Mouse (Mus musculus): ENCODE data around the gene Fam205a1. TPM values are rescaled to one million over a fixed set of nuclear protein-coding genes. Genes with fewer than 3 reads are reported as not detected.
"Not testable (repeated sequence)": the region's sequence is repeated elsewhere in the genome, so short reads cannot be mapped to it uniquely, and the experiment has no call there.

The Fam205a1 gene
- polyA plus RNA-seq (2016; fragmentation: Nextera tagmentation; extraction: Ambion mirVana), result not detected in 2 replicates

DNA sequence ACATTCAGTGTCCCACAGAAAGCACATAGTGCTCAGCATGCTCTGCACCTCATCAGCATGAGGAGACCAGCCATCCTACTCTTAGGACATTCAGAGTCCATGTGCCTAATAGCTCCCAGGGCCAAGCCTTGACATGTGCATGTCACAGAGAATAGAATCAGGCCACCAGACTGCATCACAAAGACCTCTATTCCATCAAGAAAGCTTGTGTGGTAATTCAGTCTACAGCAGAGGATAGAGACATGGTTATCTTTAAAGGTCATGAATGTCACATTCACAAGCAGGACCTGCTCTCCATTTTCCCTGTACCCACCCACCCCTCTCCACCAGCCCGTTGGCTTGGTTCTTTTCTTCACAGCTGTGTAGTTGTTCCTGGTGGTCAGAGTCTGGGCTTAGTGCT, at the start of gene Fam205a1:
Gene Fam205a1, minus strand, starts transcription at position 101 of the 400 bp plus-strand sequence.
- not testable (repeated sequence) for DNase-seq (ENCODE audit: low spot score); H3K4me1 ChIP-seq (replicated peaks); H3K36me3 ChIP-seq; H3K27me3 ChIP-seq (ENCODE audit: insufficient read depth, poor library complexity, severe bottlenecking); H3K4me3 ChIP-seq; H3K27ac ChIP-seq; H3K9me3 ChIP-seq
- 82% methylated on average over 1 of the region's 1 CpGs for WGBS

DNA sequence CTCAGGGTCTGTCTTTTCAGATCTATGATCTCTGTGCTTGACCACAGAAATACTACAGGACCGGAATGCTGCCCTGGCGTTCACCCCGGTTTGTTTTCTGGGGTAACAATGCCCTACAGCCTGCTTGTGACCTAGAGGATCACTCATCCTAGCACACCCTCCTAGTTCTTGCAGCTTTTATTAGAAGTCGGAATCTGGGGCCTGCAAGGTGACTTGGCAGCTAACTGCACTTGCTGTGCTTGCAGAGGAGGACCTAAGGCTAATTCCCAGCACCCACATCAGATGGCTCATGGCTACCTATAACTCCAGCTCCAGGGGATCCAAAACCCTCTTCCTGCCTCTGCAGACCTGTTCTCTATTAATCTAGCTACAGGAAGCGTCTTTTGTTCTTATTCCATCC, 49.0 kb upstream of the Fam205a1 start:
- WGBS, result 91% methylated on average over 5 of the region's 5 CpGs
- no peak for DNase-seq (ENCODE audit: low spot score)

DNA sequence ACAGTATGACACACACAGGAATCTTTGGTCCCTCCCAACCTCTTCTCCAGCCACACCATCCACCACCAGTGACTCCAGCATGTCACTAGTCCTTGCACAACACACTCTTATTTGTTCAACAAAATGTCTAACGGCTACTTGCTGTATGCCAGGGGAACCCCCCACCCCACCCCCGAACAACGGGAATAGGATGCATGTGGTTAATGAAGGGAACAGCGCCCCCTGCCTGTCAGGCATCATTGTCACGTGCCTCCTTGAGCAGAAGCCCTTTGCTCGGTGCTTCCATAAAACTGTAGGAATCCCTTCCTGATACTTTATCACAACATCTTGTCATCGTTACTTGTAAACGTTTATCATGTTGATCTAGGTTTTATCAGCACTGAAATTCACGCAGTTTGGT, 48.5 kb upstream of the Fam205a1 start:
- H3K36me3 ChIP-seq, result no peaks in the 10 kb centered on the region
- DNase-seq (ENCODE audit: low spot score), result peak; percentile 12

More for the DNA sequence above, 49.0 kb upstream of the Fam205a1 start:
- no peaks in the 10 kb centered on the region for H3K9me3 ChIP-seq
- no peak overlapping the region for H3K27ac ChIP-seq
- H3K36me3 ChIP-seq, result no peaks in the 10 kb centered on the region
- peaks cover 8% of the 10 kb centered on the region for H3K4me1 ChIP-seq (replicated peaks)
- H3K27me3 ChIP-seq (ENCODE audit: insufficient read depth, poor library complexity, severe bottlenecking), result no peaks in the 10 kb centered on the region
- H3K4me3 ChIP-seq, result no peak overlapping the region

DNA sequence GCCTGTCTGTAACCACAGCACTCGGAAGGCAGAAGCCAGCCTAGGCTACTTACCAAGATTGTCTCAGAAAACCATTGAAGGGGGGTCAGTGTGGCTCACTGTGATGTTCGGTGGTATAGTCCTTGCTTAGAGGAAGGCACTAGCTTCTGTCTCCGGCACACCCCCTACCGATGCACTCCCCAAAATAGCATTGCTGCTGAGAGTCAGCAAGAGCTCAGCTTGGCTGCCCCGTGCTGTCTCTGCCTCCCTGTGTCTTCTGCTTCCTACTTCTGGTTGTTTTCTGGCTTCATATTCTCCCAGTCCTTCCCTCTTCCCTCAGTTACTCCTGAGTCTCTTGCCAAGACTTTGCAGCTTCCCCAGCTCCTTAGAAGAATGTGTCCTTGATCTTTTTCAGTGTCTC, 47.2 kb upstream of the Fam205a1 start:
- H3K27me3 ChIP-seq (ENCODE audit: insufficient read depth, poor library complexity, severe bottlenecking), result no peaks in the 10 kb centered on the region
- 64% methylated on average over 5 of the region's 5 CpGs for WGBS
- no peaks in the 10 kb centered on the region for H3K9me3 ChIP-seq
- DNase-seq (ENCODE audit: low spot score), result no peak
- peaks cover 8% of the 10 kb centered on the region for H3K4me1 ChIP-seq (replicated peaks)
- H3K4me3 ChIP-seq, result no peak overlapping the region
- H3K27ac ChIP-seq, result no peak overlapping the region
- no peaks in the 10 kb centered on the region for H3K36me3 ChIP-seq

More for the DNA sequence above, 48.5 kb upstream of the Fam205a1 start:
- Histone ChIP-seq H3K4me3 (no peak overlapping the region), H3K27me3 (ENCODE audit: insufficient read depth, poor library complexity, severe bottlenecking) (no peaks in the 10 kb centered on the region), H3K27ac (no peak overlapping the region), H3K9me3 (no peaks in the 10 kb centered on the region), H3K4me1 (replicated peaks) (peaks cover 8% of the 10 kb centered on the region)
- WGBS, result 62% methylated on average over 9 of the region's 9 CpGs

DNA sequence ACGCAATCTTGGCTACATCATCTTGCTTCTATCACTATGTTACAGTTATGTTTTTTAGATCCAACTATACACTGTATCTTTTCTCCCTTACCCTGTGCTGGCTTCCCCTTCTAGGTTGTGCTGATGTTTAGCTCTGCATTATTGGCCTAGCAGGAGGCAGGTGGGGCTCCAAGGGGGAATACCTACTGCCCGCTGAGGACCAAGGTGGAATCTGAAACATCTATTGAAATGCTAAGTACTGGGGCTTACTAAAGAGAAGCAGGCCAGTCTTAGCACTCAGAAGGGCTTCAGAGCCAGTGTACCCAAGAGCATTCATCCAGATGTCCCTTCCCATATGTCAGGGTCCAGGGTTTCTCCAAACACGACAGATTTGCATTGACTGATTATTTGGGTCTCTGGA, 45.2 kb upstream of the Fam205a1 start:
- H3K4me3 ChIP-seq, result no peak overlapping the region
- H3K27me3 ChIP-seq (ENCODE audit: insufficient read depth, poor library complexity, severe bottlenecking), result no peaks in the 10 kb centered on the region
- peaks cover 11% of the 10 kb centered on the region for H3K4me1 ChIP-seq (replicated peaks)
- no peaks in the 10 kb centered on the region for H3K9me3 ChIP-seq
- WGBS, result 30% methylated on average over 3 of the region's 3 CpGs
- H3K27ac ChIP-seq, result no peak overlapping the region
- H3K36me3 ChIP-seq, result no peaks in the 10 kb centered on the region
- DNase-seq (ENCODE audit: low spot score), result no peak

DNA sequence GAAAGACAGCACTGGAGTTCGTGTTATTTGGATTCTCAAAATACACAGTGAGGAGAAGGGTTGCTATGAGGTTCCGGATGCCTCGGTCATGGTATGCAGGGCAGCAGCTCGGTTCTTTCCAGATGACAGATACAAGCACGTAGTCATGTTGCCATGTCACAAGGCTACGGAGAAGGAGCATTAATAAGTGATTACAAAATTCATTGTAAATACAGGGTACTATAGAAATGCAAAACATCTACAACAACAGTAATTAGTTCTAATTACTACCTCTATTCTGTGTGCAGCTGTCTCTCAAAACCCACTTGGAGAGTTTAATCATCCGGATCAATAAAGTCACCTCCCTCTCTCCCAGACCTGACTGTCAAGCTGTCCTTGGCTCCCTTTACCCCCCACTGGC, 41.4 kb upstream of the Fam205a1 start:
- H3K36me3 ChIP-seq, result no peaks in the 10 kb centered on the region
- H3K4me1 ChIP-seq (replicated peaks), result peaks cover 11% of the 10 kb centered on the region
- H3K27me3 ChIP-seq (ENCODE audit: insufficient read depth, poor library complexity, severe bottlenecking), result no peaks in the 10 kb centered on the region
- no peak for DNase-seq (ENCODE audit: low spot score)
- no peak overlapping the region for H3K27ac ChIP-seq
- H3K4me3 ChIP-seq, result no peak overlapping the region
- WGBS, result 65% methylated on average over 7 of the region's 7 CpGs
- no peaks in the 10 kb centered on the region for H3K9me3 ChIP-seq

DNA sequence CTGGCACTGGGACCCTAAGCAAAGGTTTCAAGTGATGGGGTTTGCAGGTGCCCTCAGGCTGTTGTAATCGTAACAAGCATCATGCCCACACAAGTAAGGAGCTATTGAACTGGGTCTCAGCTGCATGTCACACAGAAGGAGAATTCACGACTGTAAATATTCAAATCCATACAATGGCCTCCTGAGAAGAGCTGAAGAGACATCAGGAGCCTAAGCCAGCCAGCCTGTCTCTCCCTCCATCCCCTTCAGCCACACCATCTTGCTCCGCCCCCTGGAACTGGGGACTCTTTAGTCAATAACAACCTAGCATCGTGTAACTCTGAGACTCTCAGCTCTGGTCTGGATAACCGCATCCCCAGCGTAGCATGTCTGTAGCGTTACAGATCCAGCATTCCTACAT, 37.5 kb upstream of the Fam205a1 start:
- H3K9me3 ChIP-seq, result no peaks in the 10 kb centered on the region
- WGBS, result 67% methylated on average over 7 of the region's 7 CpGs
- H3K27me3 ChIP-seq (ENCODE audit: insufficient read depth, poor library complexity, severe bottlenecking), result no peaks in the 10 kb centered on the region
- H3K4me1 ChIP-seq (replicated peaks), result 0 out of 2 replicates have a peak, but pooled peaks cover 4% of the 10 kb centered on the region
- no peak for DNase-seq (ENCODE audit: low spot score)
- no peak overlapping the region for H3K27ac ChIP-seq
- H3K4me3 ChIP-seq, result no peak overlapping the region
- no peaks in the 10 kb centered on the region for H3K36me3 ChIP-seq

DNA sequence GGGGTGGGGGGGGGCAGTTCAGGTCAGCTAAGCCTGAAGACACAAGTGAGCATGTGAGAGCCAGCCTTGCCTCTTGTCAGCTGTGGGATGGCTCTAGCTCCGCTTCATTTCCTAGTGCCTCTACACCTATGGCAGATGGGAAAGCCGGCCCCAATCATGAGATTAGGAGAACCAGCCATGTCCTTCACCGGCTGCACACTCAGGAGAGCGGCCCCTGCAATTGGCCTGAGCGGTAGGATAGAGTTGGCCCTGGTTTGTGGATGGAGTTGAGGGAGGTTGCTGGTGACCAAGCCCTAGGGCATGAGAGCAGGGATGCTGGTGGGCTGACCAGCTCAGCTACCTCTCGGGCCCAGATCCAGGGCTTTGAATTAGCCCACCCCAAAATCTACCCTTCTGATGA, 35.1 kb upstream of the Fam205a1 start:
- Histone ChIP-seq H3K9me3 (no peaks in the 10 kb centered on the region), H3K36me3 (no peaks in the 10 kb centered on the region), H3K27me3 (ENCODE audit: insufficient read depth, poor library complexity, severe bottlenecking) (no peaks in the 10 kb centered on the region), H3K4me1 (replicated peaks) (no peaks in the 10 kb centered on the region), H3K27ac (no peak overlapping the region), H3K4me3 (no peak overlapping the region)
- 93% methylated on average over 6 of the region's 6 CpGs for WGBS
- DNase-seq (ENCODE audit: low spot score), result no peak

DNA sequence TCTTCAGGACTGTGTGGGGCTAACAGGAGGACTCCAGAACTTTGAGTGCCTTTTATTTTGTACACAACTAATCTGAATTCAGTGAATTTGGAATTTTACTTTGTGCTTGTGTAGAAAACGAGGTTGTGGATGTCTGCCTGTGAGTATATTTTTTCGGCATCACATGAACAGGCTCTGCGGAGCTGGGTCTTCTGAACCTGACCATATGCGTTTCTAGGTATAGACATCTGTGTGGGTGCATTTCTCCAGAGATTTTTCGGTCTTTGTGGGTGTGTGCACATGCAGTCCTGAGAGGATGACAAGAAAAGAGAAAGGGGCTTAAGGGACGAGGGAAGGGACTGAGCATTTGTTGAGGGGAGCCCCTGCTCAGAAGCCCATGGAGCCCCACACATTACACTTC, 33.2 kb upstream of the Fam205a1 start:
- Histone ChIP-seq H3K9me3 (no peaks in the 10 kb centered on the region), H3K27ac (no peak overlapping the region), H3K4me1 (replicated peaks) (no peaks in the 10 kb centered on the region), H3K27me3 (ENCODE audit: insufficient read depth, poor library complexity, severe bottlenecking) (no peaks in the 10 kb centered on the region), H3K36me3 (no peaks in the 10 kb centered on the region), H3K4me3 (no peak overlapping the region)
- 90% methylated on average over 6 of the region's 6 CpGs for WGBS
- no peak for DNase-seq (ENCODE audit: low spot score)

DNA sequence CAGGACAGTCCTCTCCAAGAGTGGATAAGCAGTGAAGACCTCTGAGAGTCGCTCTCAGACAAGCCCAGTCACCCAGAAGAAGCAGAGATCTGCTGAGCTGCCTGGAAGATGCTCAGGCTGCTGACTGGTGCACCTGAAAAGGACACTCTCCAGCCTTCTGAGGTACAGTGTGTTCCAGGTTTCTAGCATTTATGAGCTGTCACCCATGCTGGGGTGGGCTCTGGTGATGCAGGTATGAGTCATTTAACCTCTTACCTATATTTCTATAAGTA, 26.9 kb upstream of the Fam205a1 start:
- Histone ChIP-seq H3K4me3 (no peak overlapping the region), H3K36me3 (no peaks in the 10 kb centered on the region), H3K27ac (no peak overlapping the region), H3K4me1 (replicated peaks) (no peaks in the 10 kb centered on the region), H3K27me3 (ENCODE audit: insufficient read depth, poor library complexity, severe bottlenecking) (peaks cover 8% of the 10 kb centered on the region; the same call in 1 of the 2 replicates), H3K9me3 (no peaks in the 10 kb centered on the region)
- no peak for DNase-seq (ENCODE audit: low spot score)
- WGBS, result 47% methylated on average over 1 of the region's 1 CpGs

DNA sequence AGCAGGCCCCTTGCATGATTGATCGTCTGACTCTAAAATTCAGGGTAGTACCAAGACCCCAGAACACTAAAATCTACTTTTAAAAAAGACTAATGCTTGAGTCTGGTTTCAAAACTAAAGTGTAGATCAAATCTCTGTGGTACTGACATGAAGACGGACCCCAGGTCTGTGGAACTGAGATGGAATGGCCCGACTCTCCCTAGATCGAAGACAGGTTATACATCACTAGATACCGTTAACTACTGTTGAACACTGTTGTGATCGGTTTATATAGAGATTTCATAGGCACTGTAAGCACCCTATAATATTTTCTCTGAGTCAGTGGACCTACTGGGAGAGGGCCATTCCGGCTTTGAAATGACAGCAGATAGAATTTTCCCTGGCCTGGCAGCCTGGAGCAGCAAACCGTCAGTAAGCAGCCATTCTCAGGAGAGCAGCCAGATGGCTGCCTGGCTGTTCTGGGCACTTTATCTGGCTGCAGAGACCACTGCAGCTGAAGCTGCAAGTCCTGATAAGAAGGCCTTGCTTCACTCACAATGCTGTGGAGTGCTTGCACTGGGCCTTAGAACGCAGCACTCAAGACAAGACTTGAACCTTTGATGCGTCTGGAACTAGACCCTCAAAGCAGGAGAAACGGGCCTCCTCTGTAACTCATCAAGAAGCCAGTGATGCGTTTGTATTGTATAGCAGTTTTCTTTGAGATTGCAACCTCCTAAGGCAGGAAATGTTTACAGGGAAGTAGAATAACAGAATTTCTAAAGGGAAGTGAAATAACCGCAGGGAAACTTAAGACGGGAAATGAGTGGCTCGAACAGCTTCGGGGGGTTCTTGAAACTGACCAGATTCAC, 26.4 kb upstream of the Fam205a1 start:
- Histone ChIP-seq H3K27me3 (ENCODE audit: insufficient read depth, poor library complexity, severe bottlenecking) (peaks cover 8% of the 10 kb centered on the region; the same call in 1 of the 2 replicates), H3K4me3 (no peak overlapping the region), H3K4me1 (replicated peaks) (no peaks in the 10 kb centered on the region), H3K27ac (no peak overlapping the region), H3K9me3 (no peaks in the 10 kb centered on the region), H3K36me3 (no peaks in the 10 kb centered on the region)
- DNase-seq (ENCODE audit: low spot score), result no peak
- WGBS, result 88% methylated on average over 16 of the region's 16 CpGs

DNA sequence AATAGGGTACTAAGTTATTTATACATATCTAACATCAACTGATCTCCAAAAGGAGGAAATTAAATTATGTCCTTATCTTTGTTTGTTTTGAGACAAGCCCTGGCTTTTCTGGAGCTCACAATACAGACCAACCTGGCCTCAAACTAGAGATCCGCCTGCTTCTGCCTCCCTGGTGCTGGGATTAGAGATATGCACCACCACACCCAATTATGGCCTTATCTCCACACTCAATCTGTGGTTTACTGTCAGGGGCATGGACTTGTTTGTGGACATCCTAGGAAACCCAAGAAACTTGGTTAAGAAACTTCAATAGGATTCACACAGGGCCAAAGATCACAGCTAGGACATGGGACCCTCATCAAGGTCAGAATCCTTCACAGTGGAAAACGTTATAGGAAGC, 24.0 kb upstream of the Fam205a1 start:
- no peak for DNase-seq (ENCODE audit: low spot score)
- Histone ChIP-seq H3K4me1 (replicated peaks) (no peaks in the 10 kb centered on the region), H3K36me3 (no peaks in the 10 kb centered on the region), H3K27ac (no peak overlapping the region), H3K4me3 (no peak overlapping the region), H3K27me3 (ENCODE audit: insufficient read depth, poor library complexity, severe bottlenecking) (peaks cover 11% of the 10 kb centered on the region; the same call in 1 of the 2 replicates), H3K9me3 (no peaks in the 10 kb centered on the region)
- WGBS, result 83% methylated on average over 2 of the region's 2 CpGs

DNA sequence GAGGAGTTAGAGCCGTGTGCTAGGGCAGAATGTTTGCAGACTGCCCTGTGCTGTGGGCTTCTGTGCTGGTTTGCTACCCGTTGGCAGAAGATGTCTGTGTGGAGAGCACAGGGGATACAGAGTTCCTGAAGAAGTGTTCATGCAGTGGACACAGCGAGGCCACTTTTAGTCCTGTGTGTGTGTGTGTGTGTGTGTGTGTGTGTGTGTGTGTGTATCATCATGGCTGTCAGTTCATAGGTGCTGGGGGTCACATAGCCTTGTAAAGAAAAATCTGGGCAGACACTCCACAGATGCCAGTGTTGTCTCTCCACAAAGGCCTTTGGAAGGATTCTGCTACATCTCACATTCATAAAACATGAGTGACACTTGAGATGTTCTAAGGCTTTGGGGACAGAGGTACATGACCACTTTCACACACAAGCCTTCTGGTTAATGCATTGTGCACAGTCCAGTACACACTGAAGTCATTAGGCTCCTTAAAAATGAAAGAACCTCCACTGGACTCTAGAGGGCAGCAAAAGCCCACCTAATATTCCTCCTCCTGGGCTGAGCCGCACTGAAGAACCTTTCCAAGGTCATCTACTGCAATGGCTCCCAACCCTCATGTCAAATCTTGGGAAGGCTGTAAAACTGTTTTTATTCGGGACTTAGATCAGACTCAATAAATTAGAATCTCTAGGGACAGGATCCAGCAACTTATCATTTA, 23.1 kb upstream of the Fam205a1 start:
- Histone ChIP-seq H3K4me3 (no peak overlapping the region), H3K27ac (no peak overlapping the region), H3K9me3 (no peaks in the 10 kb centered on the region), H3K27me3 (ENCODE audit: insufficient read depth, poor library complexity, severe bottlenecking) (peaks cover 11% of the 10 kb centered on the region; the same call in 1 of the 2 replicates), H3K4me1 (replicated peaks) (no peaks in the 10 kb centered on the region), H3K36me3 (no peaks in the 10 kb centered on the region)
- DNase-seq (ENCODE audit: low spot score), result peak; percentile 65
- WGBS, result 39% methylated on average over 5 of the region's 5 CpGs

All from hindbrain, embryonic 10.5 days (tissue).